Mouse (Mus musculus): ENCODE measurements around the gene Gm10401.
"Not testable (repeated sequence)": the region's sequence is repeated elsewhere in the genome, so short reads cannot be mapped to it uniquely, and the experiment has no call there.

Gene Gm10401

GRCm38 (mm10) chr5:115081636-115082035 is 16.5 kb downstream of the Gm10401 start:
- in situ Hi-C loops (cut with MboI; ENCODE audit: low pct_unique_long_range_greater_than_20kb in 1 of 2, low sequenced_read_pairs in 2 of 2, unreplicated experiment in 1 of 2), result loop anchor here in 1 of 2 experiments (10.0 kb wide), 1 partner anchor 107 kb away; the partner anchor contains the start of gene Hnf1a

GRCm38 (mm10) chr5:115076144-115076901 is 21.8 kb downstream of the Gm10401 start:
- in situ Hi-C loops (cut with MboI; ENCODE audit: low pct_unique_long_range_greater_than_20kb in 1 of 2, low sequenced_read_pairs in 2 of 2, unreplicated experiment in 1 of 2), result loop anchor here in 1 of 2 experiments (5.0 kb wide), 1 partner anchor 99 kb away; no protein-coding TSS in a partner anchor

GRCm38 (mm10) chr5:115074749-115075148 is 23.3 kb downstream of the Gm10401 start:
- in situ Hi-C loops (cut with MboI; ENCODE audit: low pct_unique_long_range_greater_than_20kb in 1 of 2, low sequenced_read_pairs in 2 of 2, unreplicated experiment in 1 of 2), result loop anchor here in 1 of 2 experiments (5.0 kb wide), 1 partner anchor 97 kb away; no protein-coding TSS in a partner anchor

- in situ Hi-C loops (cut with MboI; ENCODE audit: low pct_unique_long_range_greater_than_20kb in 1 of 2, low sequenced_read_pairs in 2 of 2, unreplicated experiment in 1 of 2), result not testable (repeated sequence)
These were observed 24.8 kb downstream of the Gm10401 start for GRCm38 (mm10) chr5:115073306-115073705.

GRCm38 (mm10) chr5:115072143-115072542 is 26.0 kb downstream of the Gm10401 start:
- in situ Hi-C loops (cut with MboI; ENCODE audit: low pct_unique_long_range_greater_than_20kb in 1 of 2, low sequenced_read_pairs in 2 of 2, unreplicated experiment in 1 of 2), result no loop called here

GRCm38 (mm10) chr5:115071096-115071901 is 26.8 kb downstream of the Gm10401 start:
- in situ Hi-C loops (cut with MboI; ENCODE audit: low pct_unique_long_range_greater_than_20kb in 1 of 2, low sequenced_read_pairs in 2 of 2, unreplicated experiment in 1 of 2), result no loop called here

GRCm38 (mm10) chr5:115070457-115070856 is 27.6 kb downstream of the Gm10401 start:
- in situ Hi-C loops (cut with MboI; ENCODE audit: low pct_unique_long_range_greater_than_20kb in 1 of 2, low sequenced_read_pairs in 2 of 2, unreplicated experiment in 1 of 2), result no loop called here

- in situ Hi-C loops (cut with MboI; ENCODE audit: low pct_unique_long_range_greater_than_20kb in 1 of 2, low sequenced_read_pairs in 2 of 2, unreplicated experiment in 1 of 2), result no loop called here
These were observed 28.5 kb downstream of the Gm10401 start for GRCm38 (mm10) chr5:115069611-115070010.

- in situ Hi-C loops (cut with MboI; ENCODE audit: low pct_unique_long_range_greater_than_20kb in 1 of 2, low sequenced_read_pairs in 2 of 2, unreplicated experiment in 1 of 2), result no loop called here
These were observed 29.2 kb downstream of the Gm10401 start for GRCm38 (mm10) chr5:115068671-115069421.

GRCm38 (mm10) chr5:115066245-115066644 is 31.9 kb downstream of the Gm10401 start:
- in situ Hi-C loops (cut with MboI; ENCODE audit: low pct_unique_long_range_greater_than_20kb in 1 of 2, low sequenced_read_pairs in 2 of 2, unreplicated experiment in 1 of 2), result no loop called here

GRCm38 (mm10) chr5:115063391-115063790 is 34.7 kb downstream of the Gm10401 start:
- in situ Hi-C loops (cut with MboI; ENCODE audit: low pct_unique_long_range_greater_than_20kb in 1 of 2, low sequenced_read_pairs in 2 of 2, unreplicated experiment in 1 of 2), result no loop called here

- in situ Hi-C loops (cut with MboI; ENCODE audit: low pct_unique_long_range_greater_than_20kb in 1 of 2, low sequenced_read_pairs in 2 of 2, unreplicated experiment in 1 of 2), result no loop called here
These were observed 35.5 kb downstream of the Gm10401 start for GRCm38 (mm10) chr5:115062566-115062965.

GRCm38 (mm10) chr5:115060977-115061376 is 37.1 kb downstream of the Gm10401 start:
- in situ Hi-C loops (cut with MboI; ENCODE audit: low pct_unique_long_range_greater_than_20kb in 1 of 2, low sequenced_read_pairs in 2 of 2, unreplicated experiment in 1 of 2), result no loop called here

- in situ Hi-C loops (cut with MboI; ENCODE audit: low pct_unique_long_range_greater_than_20kb in 1 of 2, low sequenced_read_pairs in 2 of 2, unreplicated experiment in 1 of 2), result no loop called here
These were observed 37.9 kb downstream of the Gm10401 start for GRCm38 (mm10) chr5:115060067-115060695.

- in situ Hi-C loops (cut with MboI; ENCODE audit: low pct_unique_long_range_greater_than_20kb in 1 of 2, low sequenced_read_pairs in 2 of 2, unreplicated experiment in 1 of 2), result no loop called here
These were observed 39.4 kb downstream of the Gm10401 start for GRCm38 (mm10) chr5:115058584-115059297.

GRCm38 (mm10) chr5:115057153-115057552 is 40.9 kb downstream of the Gm10401 start:
- in situ Hi-C loops (cut with MboI; ENCODE audit: low pct_unique_long_range_greater_than_20kb in 1 of 2, low sequenced_read_pairs in 2 of 2, unreplicated experiment in 1 of 2), result no loop called here

GRCm38 (mm10) chr5:115055418-115055817 is 42.7 kb downstream of the Gm10401 start:
- in situ Hi-C loops (cut with MboI; ENCODE audit: low pct_unique_long_range_greater_than_20kb in 1 of 2, low sequenced_read_pairs in 2 of 2, unreplicated experiment in 1 of 2), result no loop called here

Data from mouse embryonic stem cell (cell line).